Mouse (Mus musculus) embryonic stem cell, embryonic (primary cell): ENCODE data around the gene Il2ra.

ENCODE experiments used
- CTCF ChIA-PET, 4 experiments: fragments of 300-600 bp in 2 of 4; fragments of 350-600 bp in 2 of 4; sonication (Branson Sonifier 250); formaldehyde crosslinking; loops; one replicate each; lab custom pipeline; 2022; ENCODE audit warnings: inconsistent platforms in 2 of 4; lab: Charles Lee
- POLR2A ChIA-PET, 4 experiments: fragments of 300-600 bp in 2 of 4; fragments of 350-600 bp in 2 of 4; sonication (Branson Sonifier 250); formaldehyde crosslinking; loops; one replicate each; lab custom pipeline; 2022; ENCODE audit warnings: antibody characterized with exemption in 4 of 4, inconsistent platforms in 1 of 4; lab: Charles Lee

Gene Il2ra

DNA sequence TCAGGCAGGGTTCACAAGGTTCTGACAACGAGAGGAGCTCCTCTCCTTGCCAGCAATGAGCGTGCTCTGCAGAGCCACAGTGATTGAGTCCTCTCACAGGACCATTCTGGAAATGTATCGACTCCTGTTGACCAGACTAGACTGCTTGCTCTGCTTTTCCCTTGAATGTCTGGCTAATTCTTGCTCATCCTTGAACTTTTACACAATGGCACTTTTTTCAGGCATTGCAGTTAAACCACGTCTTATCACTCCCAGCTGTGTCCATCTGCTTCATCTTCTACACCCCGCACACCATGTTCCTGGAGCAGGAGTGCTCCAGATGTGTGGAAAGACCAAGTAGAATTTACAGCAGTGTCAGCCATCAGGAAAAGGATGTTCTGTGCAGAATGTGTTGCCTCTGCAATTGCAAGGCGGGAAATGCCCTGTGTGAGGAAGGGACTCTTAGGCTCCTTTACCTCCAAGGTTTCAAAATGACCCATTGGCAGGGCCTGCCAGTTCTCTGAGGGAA, 69.9 kb downstream of the Il2ra start:
- ChIA-PET CTCF (interaction anchor here in 3 of 4 experiments (0.5 to 1.6 kb wide), 3 partner anchors 25 to 65 kb away, joined by 3 to 4 read pairs (median 4); partner anchors contain the start of genes Ankrd16 (in 1 of the 3) and Fbh1 (in 1 of the 3)), POLR2A (interaction anchor here in 2 of 4 experiments (0.6 to 0.7 kb wide), 2 partner anchors 65 to 108 kb away, joined by 3 read pairs; partner anchors contain the start of gene Ankrd16 (in 1 of the 2))

GRCm38 (mm10) chr2:11713021-11713420, 70.4 kb downstream of the Il2ra start:
- POLR2A ChIA-PET: no interaction called here
- CTCF ChIA-PET: interaction anchor here in 1 of 4 experiments (1.6 kb wide), 1 partner anchor 49 kb away, joined by 4 read pairs; no protein-coding TSS in a partner anchor

- CTCF ChIA-PET: interaction anchor here in 2 of 4 experiments (1.5 kb wide), 2 partner anchors 27 to 51 kb away, joined by 4 to 5 read pairs; no protein-coding TSS in a partner anchor
- POLR2A ChIA-PET: interaction anchor here in 1 of 4 experiments (1.6 kb wide), 1 partner anchor 11 kb away, joined by 4 read pairs; no protein-coding TSS in a partner anchor
Measured at GRCm38 (mm10) chr2:11714535-11714934, 71.9 kb downstream of the Il2ra start.

- POLR2A ChIA-PET: no interaction called here
Measured at GRCm38 (mm10) chr2:11718573-11718972, 76.0 kb downstream of the Il2ra start.

DNA sequence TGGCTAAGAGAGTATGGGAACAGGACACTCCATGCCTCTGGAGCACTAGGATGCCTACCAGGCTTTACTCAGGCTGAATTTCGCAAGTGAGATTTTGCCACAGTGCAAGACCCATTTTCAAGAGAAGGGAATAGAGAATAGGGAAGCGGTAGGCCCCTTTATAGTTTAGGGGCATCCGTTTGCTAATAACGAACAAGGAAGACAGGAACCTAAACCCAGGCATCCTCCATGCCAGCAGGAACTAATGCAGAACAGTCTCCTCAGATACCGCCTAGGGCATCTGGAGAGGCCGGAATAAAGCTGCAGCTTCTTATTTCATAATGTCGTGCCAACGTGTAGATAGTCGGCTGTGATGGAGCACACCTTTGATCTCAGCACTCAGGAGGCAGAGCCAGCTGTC, 80.0 kb downstream of the Il2ra start:
- ChIA-PET CTCF (interaction anchor here in 1 of 4 experiments (1.1 kb wide), 1 partner anchor 59 kb away, joined by 4 read pairs; no protein-coding TSS in a partner anchor), POLR2A (interaction anchor here in 1 of 4 experiments (1.4 kb wide), 1 partner anchor 55 kb away, joined by 4 read pairs; the partner anchor contains the start of genes Ankrd16 and Fbh1)

More at GRCm38 (mm10) chr2:11718573-11718972, 76.0 kb downstream of the Il2ra start:
- CTCF ChIA-PET: no interaction called here

GRCm38 (mm10) chr2:11727574-11727973, 85.0 kb downstream of the Il2ra start:
- ChIA-PET CTCF (no interaction called here), POLR2A (no interaction called here)

- POLR2A ChIA-PET: no interaction called here
Measured at GRCm38 (mm10) chr2:11729091-11729490, 86.5 kb downstream of the Il2ra start.

GRCm38 (mm10) chr2:11732978-11733377, 90.4 kb downstream of the Il2ra start:
- CTCF ChIA-PET: no interaction called here
- POLR2A ChIA-PET: no interaction called here

More at GRCm38 (mm10) chr2:11729091-11729490, 86.5 kb downstream of the Il2ra start:
- CTCF ChIA-PET: interaction anchor here in 2 of 4 experiments (0.6 to 0.9 kb wide), 2 partner anchors 41 to 57 kb away, joined by 3 read pairs; no protein-coding TSS in a partner anchor

- CTCF ChIA-PET: no interaction called here
Measured at GRCm38 (mm10) chr2:11735853-11736252, 93.2 kb downstream of the Il2ra start.

DNA sequence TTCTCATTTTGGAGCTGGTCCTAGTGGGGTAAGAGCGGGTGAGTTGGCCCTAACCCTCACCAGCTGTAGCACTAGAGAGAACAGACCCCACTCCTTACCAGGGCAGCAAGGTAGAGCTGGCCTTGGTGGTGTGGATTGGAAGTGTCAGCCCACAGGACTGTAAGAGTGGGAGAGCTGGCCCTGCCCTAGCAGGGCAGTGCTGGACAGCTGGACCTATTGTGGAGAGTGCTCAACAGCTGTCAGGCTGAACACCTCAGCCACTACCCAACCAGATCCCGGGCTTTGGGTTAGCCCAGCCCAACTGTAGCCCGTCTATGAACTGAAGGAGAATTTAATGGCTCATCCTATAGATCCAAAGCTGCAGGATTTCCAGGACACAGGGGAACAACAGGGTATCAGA, 96.2 kb downstream of the Il2ra start:
- ChIA-PET POLR2A (interaction anchor here in 1 of 4 experiments (3.0 kb wide), 1 partner anchor 39 kb away, joined by 9 read pairs; the partner anchor contains the start of genes Ankrd16 and Fbh1), CTCF (interaction anchor here in 1 of 4 experiments (1.2 kb wide), 1 partner anchor 136 kb away, joined by 3 read pairs; no protein-coding TSS in a partner anchor)

More at GRCm38 (mm10) chr2:11735853-11736252, 93.2 kb downstream of the Il2ra start:
- POLR2A ChIA-PET: no interaction called here

DNA sequence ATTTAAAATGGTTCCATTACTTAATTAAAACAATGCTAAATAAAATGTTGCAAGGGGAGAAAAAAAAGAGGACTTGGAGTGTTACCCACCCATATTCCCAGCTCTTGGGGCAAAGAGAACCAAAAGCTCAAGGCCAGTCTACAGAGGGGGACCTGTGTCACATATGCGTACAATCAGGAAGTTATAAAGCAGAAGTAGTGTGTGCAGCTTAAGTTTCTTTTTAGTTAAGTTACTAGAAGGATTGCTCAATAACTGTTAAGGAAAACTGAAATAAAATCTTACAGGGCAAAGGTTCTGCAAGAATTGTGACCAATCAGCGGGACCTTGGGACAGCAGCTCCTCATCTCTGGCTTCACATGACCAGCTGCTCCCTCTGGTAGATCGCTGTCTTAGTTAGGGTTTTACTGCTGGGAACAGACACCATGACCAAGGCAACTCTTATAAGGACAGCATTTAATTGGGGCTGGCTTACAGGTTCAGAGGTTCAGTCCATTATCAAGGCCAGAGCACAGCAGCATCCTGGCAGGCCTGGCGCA, 97.0 kb downstream of the Il2ra start:
- POLR2A ChIA-PET: interaction anchor here in 2 of 4 experiments (0.6 to 3.0 kb wide), 2 partner anchors 16 to 38 kb away, joined by 4 to 9 read pairs; partner anchors contain the start of genes Ankrd16 (in 1 of the 2) and Fbh1 (in 1 of the 2)
- CTCF ChIA-PET: interaction anchor here in 1 of 4 experiments (1.2 kb wide), 1 partner anchor 137 kb away, joined by 3 read pairs; no protein-coding TSS in a partner anchor
